Mouse (Mus musculus) gastrocnemius, adult 18-20 months (tissue): Measurements from ENCODE around the gene Hmcn1. TPM values are rescaled to one million over a fixed set of nuclear protein-coding genes. Genes with fewer than 3 reads are reported as not detected.

Experiments
- DNase-seq: peaks from one replicate; pipeline ENCODE4 v3.0.0; 2021; ENCODE audit warnings: low spot score
- total RNA-seq, 2 experiments: library from RNA; stranded (reverse); gene quantifications; 2 replicates each; pipeline ENCODE4 v1.2.3; 2021

The Hmcn1 gene
- total RNA-seq, 2 experiments from 2014 or later, result 4.8 to 6.9 TPM

DNA sequence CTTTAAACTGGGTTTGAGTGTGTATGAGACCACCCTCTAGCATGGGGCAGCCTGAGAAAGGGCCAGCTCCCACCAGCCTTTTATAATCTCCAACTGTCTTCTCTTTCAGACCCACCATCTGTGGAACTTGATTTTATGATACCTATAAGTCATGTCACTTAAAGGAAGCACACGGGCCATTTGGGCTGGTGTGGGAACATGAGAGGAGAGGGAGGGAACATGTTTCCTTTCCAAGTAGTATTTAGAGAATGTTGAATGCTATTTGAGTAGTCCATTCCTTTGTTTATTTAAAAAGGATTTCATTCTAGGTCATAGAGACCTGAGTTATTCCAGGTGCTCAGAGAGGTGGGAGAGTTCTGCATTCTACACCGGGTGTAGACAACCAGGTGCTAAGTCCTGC lies 1.4 kb upstream of the Hmcn1 start:
- DNase-seq, result no peak

DNA sequence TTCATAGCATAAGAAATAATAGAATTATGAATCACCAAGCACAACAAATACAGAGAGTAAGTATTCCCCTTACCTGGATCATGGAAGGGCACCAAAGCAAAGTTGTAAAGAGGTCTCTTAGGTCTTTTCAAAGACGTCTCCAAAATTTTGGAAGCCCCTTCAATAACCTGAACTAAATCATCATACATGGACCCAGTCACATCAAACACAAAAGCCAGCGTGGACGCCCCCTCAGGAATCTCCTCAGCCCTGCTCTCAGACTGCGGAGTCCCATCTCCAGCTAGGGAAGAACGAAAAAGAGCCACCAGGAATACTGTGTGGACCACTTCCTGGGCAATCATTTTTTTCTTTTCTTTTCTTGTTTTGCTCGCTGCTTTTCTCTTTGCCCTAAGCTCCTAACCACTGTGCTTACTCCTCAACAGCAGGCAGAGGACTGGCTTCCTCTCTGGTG lies 499 bp downstream of the Hmcn1 start:
- no peak for DNase-seq

DNA sequence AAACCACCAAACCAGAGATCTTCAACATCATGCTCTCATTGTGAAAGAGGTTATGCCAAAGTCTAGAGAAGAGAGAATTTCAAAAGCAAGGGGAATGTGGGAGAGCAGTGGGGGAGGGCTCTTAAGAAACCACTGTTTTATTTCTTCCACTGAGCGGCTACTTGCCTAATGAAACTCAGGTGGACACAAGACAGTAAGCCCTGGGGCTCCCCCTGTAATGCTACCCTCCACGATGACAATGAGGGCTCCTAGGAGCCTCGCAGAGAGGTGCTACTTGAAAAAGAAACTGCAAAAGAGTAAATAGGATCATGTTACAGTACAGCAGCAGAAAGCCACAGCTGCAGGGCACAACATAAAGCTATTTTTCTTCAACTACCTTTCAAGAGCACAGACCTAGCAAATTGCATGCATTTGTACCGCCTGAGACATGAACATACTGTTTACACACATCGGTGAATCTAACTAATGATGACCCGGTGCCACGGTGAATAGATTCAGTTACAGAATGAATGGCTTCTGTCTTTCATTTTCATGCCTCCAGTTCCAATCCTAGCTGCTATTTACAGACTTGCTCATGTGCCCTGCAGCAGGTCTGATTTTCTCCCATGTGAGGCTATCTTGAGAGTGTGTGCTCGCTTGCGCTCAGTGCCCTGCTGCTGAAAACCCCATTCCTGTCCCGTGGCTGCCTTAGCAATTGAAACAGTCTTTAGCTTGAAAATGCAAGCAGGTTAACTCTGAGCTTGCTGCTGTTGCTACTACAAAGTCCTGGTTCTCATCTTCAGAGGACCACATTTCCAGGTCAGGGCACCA lies 1.3 kb downstream of the Hmcn1 start:
- no peak for DNase-seq

DNA sequence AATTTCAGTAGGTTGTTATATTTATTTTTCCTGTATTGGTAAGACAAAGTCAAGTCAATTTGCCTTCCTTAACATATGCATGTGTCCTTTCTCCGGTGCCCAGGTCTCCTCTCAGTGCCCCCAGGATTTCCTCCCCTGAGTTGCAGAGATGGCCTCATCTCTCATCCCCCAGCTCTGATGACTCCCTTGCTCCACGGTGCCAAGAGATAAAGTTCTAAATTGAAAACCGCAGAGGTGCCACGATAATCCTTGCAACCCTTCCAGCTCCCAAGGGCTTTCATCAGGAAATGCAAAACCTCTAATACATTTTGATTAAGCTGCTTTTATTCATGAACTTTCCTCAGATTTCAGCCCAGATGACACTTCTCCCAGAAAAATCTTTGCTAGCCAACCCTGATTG lies 8.3 kb downstream of the Hmcn1 start:
- DNase-seq, result no peak

DNA sequence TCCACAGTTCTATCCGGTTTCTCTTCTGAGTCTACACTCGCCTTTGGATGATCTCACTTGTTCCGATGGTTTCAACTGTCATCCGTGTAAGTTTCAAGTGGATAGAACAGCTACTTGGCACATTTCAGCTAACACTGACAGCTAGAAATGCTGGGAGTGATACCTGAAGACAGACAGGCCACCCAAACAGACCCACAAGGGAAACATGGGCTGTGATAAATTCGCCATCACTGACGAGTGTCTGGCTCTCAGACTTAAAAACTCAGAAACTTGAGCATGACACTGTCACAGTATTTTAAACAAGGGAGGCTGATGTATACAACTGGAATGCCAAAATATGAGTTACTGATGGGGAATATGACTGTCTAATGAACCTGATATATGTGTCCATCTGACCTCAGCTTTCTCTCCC lies 9.1 kb downstream of the Hmcn1 start:
- no peak for DNase-seq

DNA sequence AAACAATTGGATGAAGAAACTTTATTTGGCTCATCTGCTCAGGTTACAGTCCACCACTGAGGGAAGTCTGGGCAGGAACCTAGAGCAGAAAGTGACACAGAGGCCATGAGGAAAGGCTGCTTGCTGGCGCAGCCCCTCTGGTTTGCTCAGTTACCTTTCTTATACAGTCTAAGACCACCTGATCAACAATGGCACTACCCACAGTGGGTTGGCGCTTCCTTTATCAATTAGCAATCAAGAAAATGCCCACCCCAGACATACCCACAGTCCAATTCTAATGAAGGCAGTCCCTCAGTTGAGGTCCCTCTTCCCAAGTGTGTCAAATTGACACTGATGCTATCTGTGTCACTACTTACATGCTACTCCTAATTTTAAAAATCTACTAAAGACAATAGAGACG lies 14.6 kb downstream of the Hmcn1 start:
- DNase-seq, result no peak

DNA sequence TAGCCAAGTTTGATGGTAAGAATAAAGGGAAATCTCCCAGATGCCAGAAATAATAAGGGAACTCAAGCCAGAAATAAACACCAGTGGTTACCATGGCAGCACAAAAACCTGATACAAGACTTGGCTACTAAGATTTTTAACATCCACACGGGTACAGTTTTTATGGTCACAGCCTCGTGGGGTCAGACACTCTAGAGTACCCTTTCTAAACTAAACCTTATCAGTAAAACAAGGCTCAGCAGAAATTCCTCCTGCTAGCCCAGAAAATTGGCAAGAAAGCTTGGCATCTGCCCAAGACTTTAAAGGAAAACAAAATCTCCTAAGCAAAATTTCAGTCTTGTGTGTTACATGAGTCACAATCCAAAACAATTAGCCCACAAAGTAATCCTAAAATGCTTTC lies 17.0 kb downstream of the Hmcn1 start:
- no peak for DNase-seq

DNA sequence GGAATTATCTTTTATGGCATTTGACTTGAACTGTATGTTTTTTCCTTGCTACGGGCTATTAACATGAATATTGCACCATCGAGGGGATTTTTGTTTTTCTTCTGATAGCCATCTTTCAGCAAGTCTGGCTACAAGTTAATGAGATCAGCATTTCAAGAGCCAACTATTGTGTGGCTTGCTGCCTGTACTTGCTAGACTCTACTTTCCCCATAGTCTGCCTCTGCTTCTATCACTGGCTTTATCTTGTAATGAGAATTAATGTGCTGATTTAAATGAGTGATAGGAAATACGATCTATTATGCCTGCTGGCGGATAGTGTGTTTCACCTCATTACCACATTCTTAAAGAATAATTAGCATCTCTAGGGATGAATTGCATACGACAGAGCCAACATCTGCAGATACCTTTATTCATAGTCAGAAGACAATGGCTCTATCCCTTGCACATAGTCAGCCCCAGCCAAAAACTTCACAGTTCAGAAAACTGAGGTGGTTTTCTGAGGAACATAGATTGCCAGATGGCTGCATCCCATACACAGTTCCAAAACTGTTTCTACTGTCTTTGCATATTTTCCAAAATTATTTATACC lies 33.7 kb downstream of the Hmcn1 start:
- DNase-seq, result no peak

DNA sequence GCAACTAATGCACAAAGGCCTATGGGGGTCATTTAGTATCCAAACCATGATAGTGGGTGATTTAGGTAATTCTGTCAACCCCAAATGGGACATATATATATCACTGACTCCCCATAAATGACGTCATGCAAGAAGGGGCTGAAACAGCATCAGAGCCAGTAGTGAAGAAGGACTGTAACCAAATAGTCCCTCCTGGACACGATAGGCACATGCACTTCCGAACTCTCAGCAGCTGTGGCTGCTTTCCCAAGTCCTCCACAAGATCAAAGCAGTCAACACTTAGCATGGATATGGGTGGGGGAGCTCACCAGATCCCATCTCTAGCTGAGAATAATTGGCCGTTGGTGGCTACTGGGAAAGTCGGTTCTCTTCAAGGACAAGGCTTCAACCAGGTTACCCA lies 42.2 kb downstream of the Hmcn1 start:
- no peak for DNase-seq

DNA sequence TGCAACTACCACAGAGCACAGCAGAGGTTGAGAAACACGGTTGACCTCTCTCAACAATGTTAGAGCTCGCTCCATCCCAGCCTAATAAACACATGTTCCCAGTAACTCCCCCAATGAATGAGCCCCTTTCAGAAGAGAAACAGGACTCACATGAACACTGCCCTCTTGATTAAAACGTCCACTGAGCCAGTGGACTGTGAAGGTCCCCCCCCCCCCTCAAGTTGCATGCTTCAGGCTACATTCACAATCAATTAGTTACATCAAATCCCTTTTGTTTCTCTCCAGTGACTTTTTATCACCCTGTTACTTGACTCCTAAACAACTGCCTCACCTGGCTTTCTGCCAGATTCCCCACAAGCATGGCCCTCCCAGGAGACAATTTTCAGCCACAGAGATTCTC lies 43.2 kb downstream of the Hmcn1 start:
- DNase-seq, result no peak

DNA sequence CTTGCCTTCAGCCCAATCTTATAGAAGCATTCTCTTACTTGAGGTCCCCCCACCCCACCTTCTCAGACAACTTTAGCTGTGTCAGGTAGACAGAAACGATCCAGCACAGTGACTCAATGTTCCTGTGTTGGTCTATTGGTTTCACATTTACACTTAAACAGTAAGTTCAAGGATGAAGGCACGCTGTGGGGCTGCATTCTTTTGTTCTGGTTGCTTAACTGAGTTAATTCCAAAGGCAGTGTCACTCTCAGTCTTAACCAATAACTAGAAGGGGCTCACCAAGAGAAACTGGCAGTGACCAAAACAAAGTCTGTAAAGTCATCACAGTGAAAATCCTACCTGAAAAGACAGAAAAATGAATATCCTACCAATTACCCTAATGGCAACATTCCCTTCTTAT lies 44.3 kb downstream of the Hmcn1 start:
- DNase-seq, result no peak

DNA sequence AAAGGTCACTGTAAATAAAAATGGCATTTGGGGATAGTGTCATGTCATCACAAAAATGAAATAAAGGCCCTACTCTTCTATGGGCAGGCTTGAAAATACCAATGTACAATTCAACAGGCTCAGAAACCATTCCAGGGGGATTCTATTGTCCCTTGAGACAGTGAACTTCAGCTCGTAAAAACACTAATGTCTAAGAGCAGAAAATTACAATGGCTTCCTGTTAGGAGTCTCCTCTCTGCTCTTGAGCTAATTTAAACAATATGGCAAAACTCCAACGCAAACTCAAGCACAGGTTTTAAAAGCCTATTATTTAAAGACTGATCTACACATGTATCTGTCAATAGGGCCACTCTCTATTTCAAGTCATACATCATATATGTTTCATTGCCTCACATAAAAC lies 49.6 kb downstream of the Hmcn1 start:
- no peak for DNase-seq

DNA sequence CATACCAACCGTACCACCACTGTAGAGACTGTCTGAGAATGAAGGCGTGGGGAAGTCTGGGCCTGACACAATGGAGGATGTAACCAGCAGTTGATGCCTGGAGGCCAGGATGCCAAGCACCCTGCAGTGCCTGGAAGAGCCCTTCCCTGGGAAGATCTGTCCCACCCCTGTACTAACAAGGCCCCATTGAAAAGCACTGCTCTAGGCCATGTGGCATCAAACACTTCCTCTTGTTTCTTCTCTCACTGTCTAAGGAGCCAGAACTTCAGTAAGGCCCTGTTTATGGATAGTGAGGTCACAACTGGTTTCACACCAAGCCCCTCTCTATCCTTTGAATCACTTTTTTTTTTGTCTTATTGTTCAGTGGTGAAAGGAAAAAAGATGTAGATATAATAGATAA lies 51.1 kb downstream of the Hmcn1 start:
- no peak for DNase-seq

DNA sequence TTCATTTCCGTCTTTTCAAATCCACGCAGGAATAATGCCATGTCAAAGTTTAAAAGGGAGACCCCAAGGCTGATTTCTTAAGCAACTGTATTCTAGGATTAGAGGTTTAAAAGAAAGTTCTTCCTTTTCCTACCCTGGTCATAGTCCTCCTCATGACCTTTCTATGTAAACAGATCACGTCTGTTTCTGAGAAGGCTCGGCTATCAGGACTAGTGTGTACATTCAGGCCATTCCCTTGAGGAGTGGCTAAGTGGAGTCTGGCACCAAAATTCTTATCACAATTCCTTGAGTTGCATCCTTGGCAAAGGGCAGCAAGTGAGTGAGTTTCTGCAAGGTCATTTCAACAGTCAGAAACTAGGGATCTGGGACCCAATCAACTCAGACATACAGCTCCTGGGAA lies 56.4 kb downstream of the Hmcn1 start:
- no peak for DNase-seq

DNA sequence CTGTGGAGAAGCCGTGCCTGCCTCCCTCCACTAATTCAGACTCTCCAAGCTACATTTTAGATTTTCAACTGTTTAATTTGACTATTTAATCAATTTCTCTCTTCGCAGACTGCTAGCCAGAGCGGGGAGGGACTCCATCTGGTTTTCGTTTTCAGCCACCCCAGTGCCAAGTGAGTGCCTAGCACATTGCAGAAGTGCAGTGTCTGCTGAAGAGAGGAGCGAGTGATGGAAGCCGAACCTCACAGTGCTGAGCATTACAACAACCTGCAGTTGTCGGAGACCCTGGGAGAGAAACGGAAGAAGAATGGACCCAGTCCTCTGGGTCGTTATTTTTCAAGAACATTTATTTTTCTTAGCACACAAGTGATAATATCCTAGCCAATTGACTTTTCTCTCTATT lies 59.6 kb downstream of the Hmcn1 start:
- DNase-seq, result peak; percentile 8

DNA sequence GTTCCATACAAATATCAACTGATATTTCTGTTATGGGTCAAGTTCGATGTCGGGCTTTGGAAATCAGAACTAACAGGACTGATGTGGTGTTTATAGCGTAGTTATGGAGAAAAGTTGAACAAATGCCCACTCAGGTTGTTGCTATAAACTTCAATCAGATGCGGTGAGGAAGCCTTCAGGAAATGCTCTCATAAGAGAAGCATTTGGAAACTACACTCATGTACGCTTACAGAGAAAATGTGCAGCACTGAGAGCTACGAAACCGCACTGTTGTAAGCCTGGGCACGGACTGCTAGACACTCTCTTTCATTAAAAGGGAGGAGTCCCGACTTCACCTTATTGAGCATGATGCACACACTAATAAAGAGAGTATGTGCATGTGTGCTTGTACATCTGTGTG lies 72.4 kb downstream of the Hmcn1 start:
- no peak for DNase-seq

DNA sequence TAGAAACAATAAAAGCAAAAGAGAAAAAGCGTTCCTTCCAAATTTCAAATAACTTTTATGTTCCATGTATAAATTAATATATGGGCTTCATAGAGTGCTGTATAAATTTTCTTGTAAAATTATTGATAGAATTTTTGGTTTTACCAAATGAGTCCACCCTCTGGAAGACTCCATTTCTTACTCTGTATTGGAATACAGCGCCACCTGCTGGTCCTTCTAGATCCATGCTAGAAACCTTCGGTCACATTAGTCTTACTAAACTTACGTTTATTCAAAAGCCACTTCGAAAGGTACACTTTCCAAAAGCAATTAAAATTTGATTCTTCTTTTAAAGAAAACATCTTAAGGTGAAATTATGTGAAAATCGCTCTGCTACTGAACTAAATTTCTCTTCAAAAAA lies 73.0 kb downstream of the Hmcn1 start:
- peak; percentile 52 for DNase-seq

DNA sequence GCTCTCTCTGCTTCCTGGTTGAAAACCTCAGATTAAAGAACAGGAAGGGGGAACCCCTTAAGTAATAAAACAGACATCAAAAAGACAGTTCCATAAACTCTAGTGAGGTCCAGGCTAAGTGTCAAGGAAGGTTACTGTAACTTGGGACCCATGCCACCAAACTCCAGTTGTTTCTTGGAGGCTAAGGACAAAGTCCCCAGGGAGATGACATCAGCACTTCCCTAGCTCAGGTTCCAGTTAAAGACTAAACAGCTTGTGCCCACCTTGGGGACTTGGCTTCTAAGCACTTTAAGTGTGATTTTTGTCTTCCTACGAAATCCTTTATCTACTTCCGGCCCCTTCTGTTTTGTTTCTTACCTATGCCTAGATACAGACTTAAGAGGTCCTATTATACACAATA lies 78.3 kb downstream of the Hmcn1 start:
- no peak for DNase-seq

DNA sequence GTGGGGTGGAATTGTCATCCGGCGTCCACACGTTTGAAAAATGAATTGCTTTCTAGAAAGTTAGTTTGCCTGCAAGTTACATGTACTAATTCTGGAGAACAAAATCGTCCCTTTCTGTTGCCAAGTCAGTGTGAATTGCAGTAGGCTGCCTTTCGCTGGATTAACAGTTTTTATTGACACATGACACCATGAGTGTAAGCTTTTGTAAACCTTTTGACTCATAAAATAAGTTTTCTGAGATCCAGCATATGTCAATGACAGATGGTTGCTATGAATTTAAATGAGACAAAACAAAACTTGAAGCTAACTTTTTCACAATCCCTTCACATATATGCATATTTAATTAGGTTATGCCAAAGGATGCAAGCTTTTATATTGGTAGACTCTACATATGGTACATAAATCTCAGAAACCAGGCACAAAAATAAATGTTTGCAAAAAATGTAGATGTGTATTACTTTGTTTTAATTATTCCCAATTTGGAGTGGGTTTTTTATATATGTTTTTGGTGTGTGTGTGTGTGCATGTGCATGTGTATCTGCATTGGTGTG lies 79.6 kb downstream of the Hmcn1 start:
- DNase-seq, result no peak

DNA sequence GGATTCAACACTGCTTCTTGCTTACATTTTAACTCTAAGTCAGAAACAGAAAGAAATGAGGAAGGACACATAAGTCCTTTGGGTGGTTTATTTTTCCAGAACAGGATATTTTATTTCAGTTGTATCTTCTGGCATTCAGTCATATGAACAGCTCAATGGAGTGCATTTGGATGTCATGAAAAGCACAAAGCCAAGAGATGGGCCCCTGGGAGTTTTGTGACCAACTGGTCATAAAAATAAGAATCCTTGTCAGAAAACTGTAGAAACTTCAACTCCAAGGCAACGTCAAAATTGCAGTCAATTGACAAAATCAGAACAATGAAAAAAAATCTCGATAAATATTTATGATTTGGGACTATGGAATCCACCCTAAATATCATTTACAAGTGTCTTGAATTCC lies 83.6 kb downstream of the Hmcn1 start:
- DNase-seq, result peak; percentile 22

DNA sequence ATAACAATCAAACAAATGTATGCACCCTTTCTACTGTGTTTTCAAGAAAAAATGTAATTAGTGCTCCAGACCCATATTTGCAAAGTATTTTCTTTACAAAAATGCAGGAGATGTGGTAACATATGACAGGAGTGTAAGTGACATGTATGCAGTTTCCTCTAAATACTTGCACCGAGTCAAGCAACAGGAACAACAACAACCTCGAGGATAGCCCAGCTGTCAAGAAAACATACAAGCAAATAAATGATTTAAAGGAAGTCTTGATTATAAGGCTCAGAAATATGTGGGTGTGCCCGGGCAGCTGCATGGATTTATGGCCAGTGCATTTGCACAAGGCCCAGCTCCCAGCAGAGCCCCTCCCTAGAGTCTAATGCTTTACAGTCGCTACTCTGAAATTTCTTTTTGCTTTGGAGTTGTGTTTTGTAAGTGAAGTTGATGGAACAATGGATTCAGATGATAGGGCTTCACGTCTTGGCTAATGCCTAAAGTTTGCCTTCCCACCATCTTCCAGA lies 99.5 kb downstream of the Hmcn1 start:
- no peak for DNase-seq

DNA sequence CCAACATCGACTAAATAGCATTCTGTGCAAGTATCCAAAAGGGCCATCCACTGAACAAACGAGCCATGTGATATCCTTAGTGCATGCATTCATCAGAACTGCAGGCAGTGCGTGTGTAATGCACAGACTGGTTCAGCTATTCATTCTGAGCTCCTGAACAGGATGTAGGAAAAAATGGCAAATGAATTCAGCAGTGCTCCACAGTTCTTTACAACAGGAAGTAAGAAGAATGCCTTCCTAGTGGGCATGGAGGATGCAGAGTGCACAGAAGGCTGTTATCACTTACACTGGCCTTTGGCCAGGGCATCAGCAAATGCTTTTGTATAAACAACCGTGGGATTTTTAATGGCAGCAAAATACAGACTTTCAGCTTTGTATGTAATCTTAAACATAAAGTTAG lies 103.2 kb downstream of the Hmcn1 start:
- DNase-seq, result no peak

DNA sequence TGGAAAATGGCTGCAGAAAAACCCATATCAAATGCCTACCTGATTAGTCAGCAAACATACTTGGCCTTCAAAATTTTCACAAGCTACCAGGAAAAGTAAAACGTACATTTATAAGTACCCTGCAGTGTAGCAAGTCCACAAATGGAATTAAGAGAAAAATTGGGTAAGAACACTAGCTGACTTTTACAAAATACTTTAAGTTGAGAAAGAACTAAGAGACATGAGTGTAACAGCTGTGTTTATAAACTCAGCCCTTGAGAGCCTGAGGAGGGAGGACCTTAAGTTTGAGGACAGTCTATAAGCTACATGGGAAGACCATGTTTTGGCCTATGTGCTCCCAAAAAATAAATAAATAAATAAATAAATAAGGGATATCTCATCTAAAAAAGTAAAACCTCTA lies 107.0 kb downstream of the Hmcn1 start:
- no peak for DNase-seq
